Mouse (Mus musculus): Measurements from ENCODE around the gene Edf1. TPM values are rescaled to one million over a fixed set of nuclear protein-coding genes. Genes with fewer than 3 reads are reported as not detected.
A peak's percentile ranks its signal among the peaks of the same experiment; 100 is the strongest.

The Edf1 gene
- 409 and 436 TPM in 2 replicates for polyA plus RNA-seq (2015; fragmentation: Nextera tagmentation; extraction: Ambion mirVana)

- Histone ChIP-seq H3K4me3 (peak within 1 kb of the TSS; percentile 97), H3K9ac (peak within 1 kb of the TSS; percentile 99), H3K4me1 (replicated peaks) (peaks cover 28% of the 10 kb centered on the region), H3K4me2 (peak within 1 kb of the TSS; percentile 97), H3K36me3 (peaks cover 26% of the 10 kb centered on the region), H3K9me3 (no peaks in the 10 kb centered on the region), H3K27ac (peak within 1 kb of the TSS; percentile 86), H3K27me3 (no peaks in the 10 kb centered on the region)
- WGBS = under 1% methylated on average over 61 of the region's 61 CpGs
- ATAC-seq (ENCODE audit: low FRiP score) = peak; percentile 99
These were observed at the start of gene Edf1 for GRCm38 (mm10) chr2:25557221-25557963. Edf1 (plus strand) TSS chr2:25557847.

GRCm38 (mm10) chr2:25509912-25510311, 47.7 kb upstream of the Edf1 start:
- Histone ChIP-seq H3K4me1 (replicated peaks) (no peaks in the 10 kb centered on the region), H3K9ac (no peak overlapping the region), H3K9me3 (no peaks in the 10 kb centered on the region), H3K4me3 (no peak overlapping the region), H3K4me2 (no peak overlapping the region), H3K27me3 (no peaks in the 10 kb centered on the region), H3K36me3 (peaks cover 22% of the 10 kb centered on the region), H3K27ac (no peak overlapping the region)
- ATAC-seq (ENCODE audit: low FRiP score) = no peak
- 68% methylated on average over 3 of the region's 3 CpGs for WGBS

GRCm38 (mm10) chr2:25526510-25527302, 30.9 kb upstream of the Edf1 start:
- H3K27ac ChIP-seq = no peak overlapping the region
- 91% methylated on average over 9 of the region's 9 CpGs for WGBS
- no peaks in the 10 kb centered on the region for H3K4me1 ChIP-seq (replicated peaks)
- no peak overlapping the region for H3K4me2 ChIP-seq
- no peak overlapping the region for H3K4me3 ChIP-seq
- H3K36me3 ChIP-seq = peaks cover 87% of the 10 kb centered on the region
- ATAC-seq (ENCODE audit: low FRiP score) = no peak
- no peak overlapping the region for H3K9ac ChIP-seq
- H3K9me3 ChIP-seq = no peaks in the 10 kb centered on the region
- no peaks in the 10 kb centered on the region for H3K27me3 ChIP-seq

GRCm38 (mm10) chr2:25533707-25534106, 23.9 kb upstream of the Edf1 start:
- Histone ChIP-seq H3K27me3 (no peaks in the 10 kb centered on the region), H3K4me1 (replicated peaks) (no peaks in the 10 kb centered on the region), H3K4me2 (no peak overlapping the region), H3K9ac (no peak overlapping the region), H3K9me3 (no peaks in the 10 kb centered on the region), H3K27ac (no peak overlapping the region), H3K4me3 (no peak overlapping the region), H3K36me3 (peaks cover 57% of the 10 kb centered on the region)
- no peak for ATAC-seq (ENCODE audit: low FRiP score)
- 91% methylated on average over 2 of the region's 2 CpGs for WGBS

GRCm38 (mm10) chr2:25534178-25534865, 23.3 kb upstream of the Edf1 start:
- no peaks in the 10 kb centered on the region for H3K9me3 ChIP-seq
- H3K27ac ChIP-seq = no peak overlapping the region
- H3K27me3 ChIP-seq = no peaks in the 10 kb centered on the region
- ATAC-seq (ENCODE audit: low FRiP score) = no peak
- H3K36me3 ChIP-seq = peaks cover 51% of the 10 kb centered on the region
- no peaks in the 10 kb centered on the region for H3K4me1 ChIP-seq (replicated peaks)
- 89% methylated on average over 3 of the region's 3 CpGs for WGBS
- no peak overlapping the region for H3K4me2 ChIP-seq
- H3K9ac ChIP-seq = 0 out of 2 replicates have a peak overlapping the region, but pooled peaks have one; percentile 8
- H3K4me3 ChIP-seq = no peak overlapping the region

GRCm38 (mm10) chr2:25534866-25535182, 22.8 kb upstream of the Edf1 start:
- no peak overlapping the region for H3K4me3 ChIP-seq
- ATAC-seq (ENCODE audit: low FRiP score) = no peak

GRCm38 (mm10) chr2:25536531-25536930, 21.1 kb upstream of the Edf1 start:
- H3K27me3 ChIP-seq = no peaks in the 10 kb centered on the region
- H3K36me3 ChIP-seq = peaks cover 37% of the 10 kb centered on the region
- ATAC-seq (ENCODE audit: low FRiP score) = no peak
- no peak overlapping the region for H3K27ac ChIP-seq
- no peak overlapping the region for H3K4me2 ChIP-seq
- H3K9ac ChIP-seq = no peak overlapping the region
- no peak overlapping the region for H3K4me3 ChIP-seq
- H3K9me3 ChIP-seq = no peaks in the 10 kb centered on the region
- no peaks in the 10 kb centered on the region for H3K4me1 ChIP-seq (replicated peaks)
- WGBS = 92% methylated on average over 8 of the region's 8 CpGs

More at GRCm38 (mm10) chr2:25534866-25535182, 22.8 kb upstream of the Edf1 start:
- 100% methylated on average over 2 of the region's 2 CpGs for WGBS
- Histone ChIP-seq H3K9ac (no peak overlapping the region), H3K27ac (no peak overlapping the region), H3K9me3 (no peaks in the 10 kb centered on the region), H3K36me3 (peaks cover 46% of the 10 kb centered on the region), H3K4me2 (no peak overlapping the region), H3K4me1 (replicated peaks) (no peaks in the 10 kb centered on the region), H3K27me3 (no peaks in the 10 kb centered on the region)

- ATAC-seq (ENCODE audit: low FRiP score) = no peak
- 94% methylated on average over 4 of the region's 4 CpGs for WGBS
- Histone ChIP-seq H3K27ac (no peak overlapping the region), H3K36me3 (peaks cover 24% of the 10 kb centered on the region), H3K4me3 (no peak overlapping the region), H3K4me2 (no peak overlapping the region), H3K9ac (no peak overlapping the region), H3K4me1 (replicated peaks) (peaks cover 17% of the 10 kb centered on the region), H3K9me3 (no peaks in the 10 kb centered on the region), H3K27me3 (no peaks in the 10 kb centered on the region)
These were observed 17.1 kb upstream of the Edf1 start for GRCm38 (mm10) chr2:25540541-25540948.

- Histone ChIP-seq H3K27ac (no peak overlapping the region), H3K9ac (0 out of 2 replicates have a peak overlapping the region, but pooled peaks have one; percentile 9), H3K9me3 (no peaks in the 10 kb centered on the region), H3K4me1 (replicated peaks) (peaks cover 24% of the 10 kb centered on the region), H3K36me3 (peaks cover 12% of the 10 kb centered on the region), H3K4me2 (no peak overlapping the region), H3K4me3 (no peak overlapping the region), H3K27me3 (no peaks in the 10 kb centered on the region)
- WGBS = 86% methylated on average over 10 of the region's 10 CpGs
- no peak for ATAC-seq (ENCODE audit: low FRiP score)
These were observed 15.8 kb upstream of the Edf1 start for GRCm38 (mm10) chr2:25541644-25542367.

- WGBS = 9% methylated on average over 42 of the region's 43 CpGs
- no peaks in the 10 kb centered on the region for H3K27me3 ChIP-seq
- ATAC-seq (ENCODE audit: low FRiP score) = peak; percentile 57
- peaks cover 27% of the 10 kb centered on the region for H3K4me1 ChIP-seq (replicated peaks)
- H3K36me3 ChIP-seq = no peaks in the 10 kb centered on the region
- H3K9me3 ChIP-seq = no peaks in the 10 kb centered on the region
- H3K4me2 ChIP-seq = peak overlapping the region; percentile 80
- peak overlapping the region; percentile 52; the same call in 1 of the 2 replicates for H3K27ac ChIP-seq
- H3K9ac ChIP-seq = peak overlapping the region; percentile 80
- H3K4me3 ChIP-seq = peak overlapping the region; percentile 63
These were observed 11.4 kb upstream of the Edf1 start for GRCm38 (mm10) chr2:25545996-25546810.

- Histone ChIP-seq H3K9ac (peak within 1 kb of the TSS; percentile 80), H3K27me3 (no peaks in the 10 kb centered on the region), H3K36me3 (no peaks in the 10 kb centered on the region), H3K4me1 (replicated peaks) (peaks cover 23% of the 10 kb centered on the region), H3K9me3 (no peaks in the 10 kb centered on the region), H3K27ac (peak within 1 kb of the TSS; percentile 52; the same call in 1 of the 2 replicates), H3K4me3 (peak within 1 kb of the TSS; percentile 63), H3K4me2 (peak within 1 kb of the TSS; percentile 80)
- ATAC-seq (ENCODE audit: low FRiP score) = peak; percentile 99
- 3% methylated on average over 48 of the region's 48 CpGs for WGBS
These were observed 10.7 kb upstream of the Edf1 start, which contains the start of gene Traf2 for GRCm38 (mm10) chr2:25546811-25547491. Traf2 (minus strand) TSS chr2:25546940.

All from hindbrain, embryonic 13.5 days (tissue).